Mouse (Mus musculus): ENCODE measurements around the gene Arhgap19. TPM values are rescaled to one million over a fixed set of nuclear protein-coding genes. Genes with fewer than 3 reads are reported as not detected.

Gene Arhgap19
- polyA plus RNA-seq, 1 experiment from 2014 or later: 25.6 TPM

Other genes with a start within 250 kb of the Arhgap19 start
- 1.1 and 1.2 TPM in 2 replicates for gene Gm340, start 219.7 kb downstream of the Arhgap19 start, polyA plus RNA-seq (2015; fragmentation: Nextera tagmentation; extraction: Ambion mirVana)
- gene Slit1, start 58.4 kb downstream of the Arhgap19 start, polyA plus RNA-seq (2015; fragmentation: Nextera tagmentation; extraction: Ambion mirVana): 0.13 and 0.26 TPM in 2 replicates
- 8.3 and 8.5 TPM in 2 replicates for gene Frat1, start 27.9 kb upstream of the Arhgap19 start, polyA plus RNA-seq (2015; fragmentation: Nextera tagmentation; extraction: Ambion mirVana)
- 2.5 and 2.7 TPM in 2 replicates for gene Frat2, start 46.1 kb upstream of the Arhgap19 start, polyA plus RNA-seq (2015; fragmentation: Nextera tagmentation; extraction: Ambion mirVana)
- gene Rrp12, start 94.1 kb upstream of the Arhgap19 start, polyA plus RNA-seq (2015; fragmentation: Nextera tagmentation; extraction: Ambion mirVana): 7.4 and 7.5 TPM in 2 replicates
- gene Pgam1, start 109.9 kb upstream of the Arhgap19 start, polyA plus RNA-seq (2015; fragmentation: Nextera tagmentation; extraction: Ambion mirVana): 366 and 408 TPM in 2 replicates
- 25.4 and 27.3 TPM in 2 replicates for gene Exosc1, start 131.4 kb upstream of the Arhgap19 start, polyA plus RNA-seq (2015; fragmentation: Nextera tagmentation; extraction: Ambion mirVana)
- gene Zdhhc16, start 131.4 kb upstream of the Arhgap19 start, polyA plus RNA-seq (2015; fragmentation: Nextera tagmentation; extraction: Ambion mirVana): 32.1 and 32.5 TPM in 2 replicates
- gene Mms19, start 179.1 kb upstream of the Arhgap19 start, polyA plus RNA-seq (2015; fragmentation: Nextera tagmentation; extraction: Ambion mirVana): 10.1 and 11.1 TPM in 2 replicates
- gene Ubtd1, start 179.7 kb upstream of the Arhgap19 start, polyA plus RNA-seq (2015; fragmentation: Nextera tagmentation; extraction: Ambion mirVana): 4.2 and 4.9 TPM in 2 replicates
- 0.07 and 0.15 TPM in 2 replicates for gene Ankrd2, start 234.0 kb upstream of the Arhgap19 start, polyA plus RNA-seq (2015; fragmentation: Nextera tagmentation; extraction: Ambion mirVana)
- 62.9 and 70.5 TPM in 2 replicates for gene Hoga1, start 243.6 kb upstream of the Arhgap19 start, polyA plus RNA-seq (2015; fragmentation: Nextera tagmentation; extraction: Ambion mirVana)